7 mouse cellular contexts compared by ENCODE assay signal in the genomic region with DNA sequence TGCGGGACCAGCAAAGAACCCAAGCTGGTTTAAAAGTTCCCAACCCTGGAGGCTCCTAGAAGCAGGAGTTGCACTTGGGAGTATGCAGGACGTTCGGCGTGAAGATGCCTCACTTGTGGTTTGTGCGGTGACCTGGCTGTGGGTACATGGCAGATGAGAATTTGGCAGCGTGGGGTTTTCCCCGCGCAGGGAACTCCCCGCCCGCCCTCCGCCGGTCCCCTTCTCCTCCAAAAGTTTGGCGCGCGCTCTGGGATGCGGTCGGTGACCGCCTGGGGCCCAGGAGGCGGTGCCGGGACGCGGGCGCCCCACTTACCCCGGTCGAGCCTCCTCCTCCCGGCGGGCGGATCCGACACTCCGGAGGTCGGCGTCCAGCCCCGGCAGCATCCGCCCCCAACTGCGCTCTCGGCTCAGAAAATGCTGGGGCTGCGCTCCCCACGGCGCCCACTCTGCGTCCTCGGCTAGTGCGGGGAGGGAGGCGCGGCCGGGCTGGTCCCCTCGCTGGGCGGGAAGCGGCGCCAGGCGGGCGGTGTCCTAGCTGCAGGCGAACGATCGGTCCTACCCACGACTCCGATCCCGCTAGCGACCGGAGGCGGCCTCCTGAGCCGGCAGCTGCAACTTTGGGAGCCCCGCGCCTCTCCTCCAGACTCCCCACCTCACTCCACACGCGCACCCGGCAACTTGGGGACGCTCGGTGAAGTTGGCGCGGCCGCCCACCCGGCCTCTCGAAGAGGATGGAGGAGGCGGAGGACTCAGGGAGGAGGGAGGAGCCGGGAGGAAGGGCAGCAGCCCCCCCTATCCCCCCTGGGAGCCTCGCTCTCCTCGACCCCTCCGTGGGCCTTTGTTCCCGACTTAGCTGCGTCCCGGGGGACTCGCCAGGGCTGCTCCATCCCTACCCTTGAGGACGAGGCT. TPM values are rescaled to one million over a fixed set of nuclear protein-coding genes. Genes with fewer than 3 reads are reported as not detected.
DNase-seq lines count a peak whose midpoint lies in the region; ATAC-seq and TF ChIP-seq lines count a peak whose summit lies in the region.

Gene Chst3 (minus strand): TSS at position 670 of the 909 bp plus-strand sequence.

- peak within 1 kb of the TSS; percentile 98 for H3K4me2 ChIP-seq in neural tube, embryonic 14.5 days (ENCODE audit: low read depth, low read length)

- H3K4me1 ChIP-seq in lung, adult 2 months (ENCODE audit: control insufficient read depth, insufficient read depth, low read length) = no peaks in the 10 kb centered on the region; the same call in 1 of the 2 replicates
- H3K4me1 ChIP-seq in neural tube, embryonic 14.5 days (ENCODE audit: control insufficient read depth, insufficient read depth, low read length) = peaks cover 15% of the 10 kb centered on the region

- TF ChIP-seq CTCF in Patski (IDR thresholded peaks at IDR 0.05) = no peak
- no peak for TF ChIP-seq CTCF in lung, adult 2 months (IDR thresholded peaks at IDR 0.05; ENCODE audit: insufficient read depth, low read length)

- peak within 1 kb of the TSS; percentile 29; the same call in 1 of the 2 replicates for H3K27ac ChIP-seq in neural tube, embryonic 14.5 days (ENCODE audit: low read depth, low read length)

- H3K9ac ChIP-seq in neural tube, embryonic 14.5 days (replicated peaks; ENCODE audit: low read depth, low read length) = peak within 1 kb of the TSS; percentile 63

- POLR2A ChIA-PET in Patski (lab: Charles Lee) = interaction anchor here (2.1 kb wide), 1 partner anchor 25 kb away, joined by 4 read pairs; no protein-coding TSS in a partner anchor

- no peaks in the 10 kb centered on the region for H3K9me3 ChIP-seq in neural tube, embryonic 14.5 days (ENCODE audit: control insufficient read depth, low read length)

- WGBS in lung, adult 2 months = under 1% methylated on average over 83 of the region's 83 CpGs
- under 1% methylated on average over 72 of the region's 83 CpGs for WGBS in neural tube, embryonic 14.5 days

- CTCF ChIA-PET in Patski (lab: Charles Lee) = interaction anchor here (1.0 to 2.8 kb wide), 6 partner anchors 10 to 28 kb away, joined by 3 to 14 read pairs (median 6); no protein-coding TSS in a partner anchor

- no peaks in the 10 kb centered on the region for H3K36me3 ChIP-seq in neural tube, embryonic 14.5 days (ENCODE audit: control insufficient read depth, insufficient read depth, low read length)

- in situ Hi-C loops in Patski (cut with MboI; ENCODE audit: low pct_unique_long_range_greater_than_20kb) = no loop called here

- ATAC-seq in Patski = peak; percentile 54
- ATAC-seq in common myeloid progenitor, adult 5-6 weeks (replicated peaks; ENCODE audit: low read depth, poor library complexity, severe bottlenecking) = peak; percentile 42
- ATAC-seq in neural tube, embryonic 14.5 days (ENCODE audit: low read depth) = peak; percentile 69

- no peak for DNase-seq in Patski (ENCODE audit: low read depth, low spot score)
- DNase-seq in heart, adult 11 months = peak; percentile 94
- DNase-seq in kidney, adult 11 months = peak; percentile 67
- peak; percentile 35 for DNase-seq in lung, adult 2 months
- DNase-seq in thymus, postnatal 36 days = peak; percentile 37 to 53

- TF ChIP-seq POLR2A in lung, adult 2 months (IDR thresholded peaks at IDR 0.05; ENCODE audit: borderline replicate concordance, extremely low read depth, low read depth, low read length) = peak; percentile 31; the same call in 1 of the 2 replicates

- H3K4me3 ChIP-seq in lung, adult 2 months (replicated peaks; ENCODE audit: extremely low read depth, low read depth, low read length) = peak within 1 kb of the TSS; percentile 71
- peak within 1 kb of the TSS; percentile 55 for H3K4me3 ChIP-seq in neural tube, embryonic 14.5 days (ENCODE audit: low read depth, low read length)

- H3K27me3 ChIP-seq in Patski = no peaks in the 10 kb centered on the region
- 0 out of 2 replicates have a peak, but pooled peaks cover 8% of the 10 kb centered on the region for H3K27me3 ChIP-seq in neural tube, embryonic 14.5 days (ENCODE audit: control insufficient read depth, insufficient read depth, low read length)

RNA-seq across cellular contexts. Expression of gene Chst3, which starts in this region (rescaled TPM):
- polyA plus RNA-seq in Patski (2021) = 3.0 TPM
- total RNA-seq in common myeloid progenitor, adult 5-6 weeks (2017) = 0.10 TPM in 1 of 2 replicates, not detected in the other
- 21.7 and 23.9 TPM in 2 replicates for polyA plus RNA-seq in lung, adult 2 months (2012; rRNA removed)
- 0.79 and 1.8 TPM in 2 replicates for polyA plus RNA-seq in neural tube, embryonic 14.5 days (2014; fragmentation: Nextera tagmentation; extraction: Ambion mirVana)

Comparison
In these comparisons a context has a peak if more than half of its experiments do, and no peak if none do; other contexts are left out.
1. Peak in ATAC-seq in common myeloid progenitor, adult 5-6 weeks; RNA of the gene not detected or under 1 TPM.